Mouse (Mus musculus): ENCODE results near the gene Rps26. TPM values are rescaled to one million over a fixed set of nuclear protein-coding genes. Genes with fewer than 3 reads are reported as not detected.
"Not testable (repeated sequence)": the region's sequence is repeated elsewhere in the genome, so short reads cannot be mapped to it uniquely, and the experiment has no call there.

Rps26 gene
- polyA plus RNA-seq, 1 experiment: 334 TPM

DNA sequence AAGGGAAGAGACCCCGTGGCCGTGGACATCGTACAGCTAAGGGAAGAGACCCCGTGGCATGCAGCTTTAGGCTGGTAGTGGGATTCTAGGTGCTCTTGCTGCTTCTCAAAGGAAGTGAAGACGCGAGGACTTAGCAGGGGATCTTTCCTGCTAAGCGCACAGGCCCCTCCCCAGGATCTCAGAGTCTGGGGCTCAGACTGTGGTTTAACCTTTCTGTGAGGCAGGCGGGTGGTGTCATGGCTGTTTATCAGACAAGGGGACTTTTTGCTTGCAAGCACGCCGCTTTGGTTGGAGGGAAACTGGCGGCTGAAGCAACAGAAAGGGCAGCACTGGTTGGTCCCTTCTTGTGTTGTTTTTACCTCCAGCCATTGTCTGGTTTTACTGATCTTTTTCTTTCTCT lies 10.5 kb upstream of the Rps26 start:
- 24% methylated on average over 11 of the region's 11 CpGs for WGBS
- Histone ChIP-seq H3K4me1 (ENCODE audit: control insufficient read depth, insufficient read depth, low read length) (no peaks in the 10 kb centered on the region), H3K27me3 (ENCODE audit: control insufficient read depth, insufficient read depth, low read length) (no peaks in the 10 kb centered on the region), H3K27ac (ENCODE audit: insufficient read depth, low read length) (no peak overlapping the region), H3K4me3 (replicated peaks; ENCODE audit: insufficient read depth, low read depth, low read length) (no peak overlapping the region)
- no peak for DNase-seq
- no peak for TF ChIP-seq POLR2A (IDR thresholded peaks at IDR 0.05; ENCODE audit: borderline replicate concordance, insufficient read depth, low read length)
- TF ChIP-seq CTCF (IDR thresholded peaks at IDR 0.05; ENCODE audit: borderline replicate concordance, insufficient read depth, low read depth, low read length): no peak

- Histone ChIP-seq H3K4me3 (replicated peaks; ENCODE audit: insufficient read depth, low read depth, low read length) (no peak overlapping the region), H3K27me3 (ENCODE audit: control insufficient read depth, insufficient read depth, low read length) (no peaks in the 10 kb centered on the region), H3K27ac (ENCODE audit: insufficient read depth, low read length) (no peak overlapping the region), H3K4me1 (ENCODE audit: control insufficient read depth, insufficient read depth, low read length) (no peaks in the 10 kb centered on the region)
- no peak for TF ChIP-seq POLR2A (IDR thresholded peaks at IDR 0.05; ENCODE audit: borderline replicate concordance, insufficient read depth, low read length)
- no peak for TF ChIP-seq CTCF (IDR thresholded peaks at IDR 0.05; ENCODE audit: borderline replicate concordance, insufficient read depth, low read depth, low read length)
- 46% methylated on average over 6 of the region's 6 CpGs for WGBS
- no peak for DNase-seq
Measured at GRCm38 (mm10) chr10:128636561-128636960, 10.0 kb upstream of the Rps26 start.

DNA sequence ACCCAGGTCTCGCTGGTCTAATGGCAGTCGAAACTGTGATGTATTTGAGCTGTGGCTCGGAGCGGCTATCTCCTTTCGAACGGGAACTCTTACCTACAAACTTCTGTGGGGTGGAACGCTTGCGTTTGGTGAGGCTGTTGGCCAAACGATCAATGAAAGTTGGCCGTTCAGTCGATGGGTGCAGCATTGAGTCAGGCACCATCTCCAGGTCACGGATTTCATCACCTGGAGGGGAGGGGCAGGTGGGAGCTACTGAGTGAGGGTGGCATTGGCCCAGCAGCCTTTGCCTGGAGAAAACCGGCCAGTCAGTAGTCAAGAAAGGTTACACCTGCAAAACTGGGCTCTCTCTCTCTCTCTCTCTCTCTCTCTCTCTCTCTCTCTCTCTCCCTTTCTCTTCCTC lies 9.2 kb upstream of the Rps26 start:
- no peak for TF ChIP-seq POLR2A (IDR thresholded peaks at IDR 0.05; ENCODE audit: borderline replicate concordance, insufficient read depth, low read length)
- H3K4me1 ChIP-seq (ENCODE audit: control insufficient read depth, insufficient read depth, low read length): no peaks in the 10 kb centered on the region
- DNase-seq: no peak
- H3K27ac ChIP-seq (ENCODE audit: insufficient read depth, low read length): no peak overlapping the region
- no peak overlapping the region for H3K4me3 ChIP-seq (replicated peaks; ENCODE audit: insufficient read depth, low read depth, low read length)
- H3K27me3 ChIP-seq (ENCODE audit: control insufficient read depth, insufficient read depth, low read length): no peaks in the 10 kb centered on the region
- 95% methylated on average over 13 of the region's 13 CpGs for WGBS

GRCm38 (mm10) chr10:128631571-128631970 lies 5.0 kb upstream of the Rps26 start:
- WGBS: 37% methylated on average over 6 of the region's 6 CpGs
- no peak overlapping the region for H3K27ac ChIP-seq (ENCODE audit: insufficient read depth, low read length)
- H3K4me3 ChIP-seq (replicated peaks; ENCODE audit: insufficient read depth, low read depth, low read length): no peak overlapping the region
- no peaks in the 10 kb centered on the region for H3K27me3 ChIP-seq (ENCODE audit: control insufficient read depth, insufficient read depth, low read length)
- TF ChIP-seq CTCF (IDR thresholded peaks at IDR 0.05; ENCODE audit: borderline replicate concordance, insufficient read depth, low read depth, low read length): no peak
- no peaks in the 10 kb centered on the region for H3K4me1 ChIP-seq (ENCODE audit: control insufficient read depth, insufficient read depth, low read length)
- no peak for DNase-seq

DNA sequence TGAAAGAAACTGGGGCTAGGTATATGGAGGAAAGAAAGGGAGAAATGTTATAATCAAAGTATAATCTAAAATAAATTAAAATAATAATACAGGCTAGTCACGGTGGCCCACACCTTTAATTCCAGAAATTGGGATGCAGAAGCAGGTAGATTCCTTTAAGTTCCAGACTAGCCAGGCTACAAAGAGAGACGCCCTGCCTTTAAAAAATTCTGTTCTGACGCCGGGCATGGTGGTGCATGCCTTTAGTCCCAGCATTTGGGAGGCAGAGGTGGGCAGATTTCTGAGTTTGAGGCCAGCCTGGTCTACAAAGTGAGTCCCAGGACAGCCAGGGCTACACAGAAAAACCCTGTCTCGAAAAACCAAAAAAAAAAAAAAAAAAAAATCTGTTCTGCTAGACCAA lies 3.8 kb upstream of the Rps26 start:
- not testable (repeated sequence) for DNase-seq; H3K4me3 ChIP-seq (replicated peaks; ENCODE audit: insufficient read depth, low read depth, low read length); H3K27me3 ChIP-seq (ENCODE audit: control insufficient read depth, insufficient read depth, low read length); H3K27ac ChIP-seq (ENCODE audit: insufficient read depth, low read length); H3K4me1 ChIP-seq (ENCODE audit: control insufficient read depth, insufficient read depth, low read length)
- 81% methylated on average over 5 of the region's 5 CpGs for WGBS

DNA sequence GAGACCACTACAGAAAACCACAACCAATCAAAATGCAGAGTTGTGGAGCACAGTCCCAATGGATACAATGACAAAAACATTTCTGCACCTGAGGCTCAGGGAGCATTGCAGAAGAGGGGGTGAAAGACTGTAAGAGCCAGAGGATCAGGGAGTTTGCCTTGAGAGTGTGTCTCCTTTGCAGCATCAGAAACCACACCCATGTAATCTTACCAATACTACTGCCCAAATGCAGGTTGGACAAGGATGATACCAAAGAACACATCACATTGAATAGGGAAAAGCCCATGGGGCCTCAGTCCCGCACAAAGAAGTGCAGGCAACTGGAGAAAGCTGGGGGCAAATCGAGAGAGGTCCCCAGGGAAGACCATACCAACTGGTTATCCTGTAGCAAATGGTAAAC lies 3.2 kb upstream of the Rps26 start:
- Histone ChIP-seq H3K27ac (ENCODE audit: insufficient read depth, low read length) (no peak overlapping the region), H3K4me3 (replicated peaks; ENCODE audit: insufficient read depth, low read depth, low read length) (no peak overlapping the region), H3K4me1 (ENCODE audit: control insufficient read depth, insufficient read depth, low read length) (peaks cover 5% of the 10 kb centered on the region), H3K27me3 (ENCODE audit: control insufficient read depth, insufficient read depth, low read length) (no peaks in the 10 kb centered on the region)
- DNase-seq: no peak
- TF ChIP-seq POLR2A (IDR thresholded peaks at IDR 0.05; ENCODE audit: borderline replicate concordance, insufficient read depth, low read length): no peak
- TF ChIP-seq CTCF (IDR thresholded peaks at IDR 0.05; ENCODE audit: borderline replicate concordance, insufficient read depth, low read depth, low read length): no peak
- WGBS: 66% methylated on average over 2 of the region's 2 CpGs

GRCm38 (mm10) chr10:128627398-128628317 lies 1.1 kb upstream of the Rps26 start:
- H3K4me3 ChIP-seq (replicated peaks; ENCODE audit: insufficient read depth, low read depth, low read length): no peak overlapping the region
- no peak for DNase-seq
- 91% methylated on average over 10 of the region's 10 CpGs for WGBS
- H3K4me1 ChIP-seq (ENCODE audit: control insufficient read depth, insufficient read depth, low read length): peaks cover 5% of the 10 kb centered on the region
- TF ChIP-seq CTCF (IDR thresholded peaks at IDR 0.05; ENCODE audit: borderline replicate concordance, insufficient read depth, low read depth, low read length) (no peak), POLR2A (IDR thresholded peaks at IDR 0.05; ENCODE audit: borderline replicate concordance, insufficient read depth, low read length) (no peak)
- H3K27ac ChIP-seq (ENCODE audit: insufficient read depth, low read length): no peak overlapping the region
- no peaks in the 10 kb centered on the region for H3K27me3 ChIP-seq (ENCODE audit: control insufficient read depth, insufficient read depth, low read length)

- 45% methylated on average over 7 of the region's 7 CpGs for WGBS
- no peaks in the 10 kb centered on the region for H3K27me3 ChIP-seq (ENCODE audit: control insufficient read depth, insufficient read depth, low read length)
- no peak overlapping the region for H3K27ac ChIP-seq (ENCODE audit: insufficient read depth, low read length)
- no peak for TF ChIP-seq POLR2A (IDR thresholded peaks at IDR 0.05; ENCODE audit: borderline replicate concordance, insufficient read depth, low read length)
- TF ChIP-seq CTCF (IDR thresholded peaks at IDR 0.05; ENCODE audit: borderline replicate concordance, insufficient read depth, low read depth, low read length): no peak
- H3K4me3 ChIP-seq (replicated peaks; ENCODE audit: insufficient read depth, low read depth, low read length): peak overlapping the region; percentile 98
- H3K4me1 ChIP-seq (ENCODE audit: control insufficient read depth, insufficient read depth, low read length): peaks cover 5% of the 10 kb centered on the region
- DNase-seq: no peak
Measured at GRCm38 (mm10) chr10:128625287-128625894, 1.2 kb downstream of the Rps26 start.

GRCm38 (mm10) chr10:128623106-128623613 lies 3.4 kb downstream of the Rps26 start:
- WGBS: 84% methylated on average over 4 of the region's 4 CpGs
- H3K27ac ChIP-seq (ENCODE audit: insufficient read depth, low read length): not testable (repeated sequence)

More at GRCm38 (mm10) chr10:128623106-128623613, 3.4 kb downstream of the Rps26 start:
- not testable (repeated sequence) for H3K4me1 ChIP-seq (ENCODE audit: control insufficient read depth, insufficient read depth, low read length); H3K27me3 ChIP-seq (ENCODE audit: control insufficient read depth, insufficient read depth, low read length); H3K4me3 ChIP-seq (replicated peaks; ENCODE audit: insufficient read depth, low read depth, low read length); DNase-seq

Measured in cerebellum, adult 2 months (tissue).